ENCODE assay signal across 16 mouse cellular contexts in the genomic region with DNA sequence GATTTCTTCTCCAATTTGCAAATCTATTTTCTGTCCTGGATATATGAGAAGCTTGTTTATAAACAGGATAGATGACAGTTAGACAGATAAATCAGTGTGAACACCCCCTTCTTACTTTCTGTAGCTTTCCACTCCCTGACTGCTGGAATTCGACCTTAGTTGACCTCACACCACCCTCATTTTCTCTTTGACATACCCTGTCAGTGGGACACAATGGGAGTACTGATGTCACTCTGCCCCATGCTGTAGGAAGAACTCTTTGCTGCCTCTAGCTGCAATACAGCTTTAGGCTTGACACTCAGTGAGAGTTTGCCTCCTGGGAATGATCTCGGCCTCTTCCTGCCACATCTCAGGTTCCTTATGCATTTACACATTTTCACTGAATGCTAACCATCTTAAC.
DNase-seq lines count a peak whose midpoint lies in the region; ATAC-seq lines count a peak whose summit lies in the region.
"Had no signal": no experiment of that assay in that cellular context is flagged by ENCODE, and none has a peak within 500 bp of the region (broad histone marks: within the 10 kb centered on the region; RNA-seq: fewer than 3 reads in every experiment).

No protein-coding gene starts in this region.

- H3K4me1 ChIP-seq in hindbrain, embryonic 12.5 days: peaks cover 12% of the 10 kb centered on the region
- H3K4me1 ChIP-seq in hindbrain, embryonic 13.5 days (replicated peaks): peaks cover 11% of the 10 kb centered on the region
- H3K4me1 ChIP-seq in hindbrain, embryonic 15.5 days (replicated peaks): no peaks in the 10 kb centered on the region
- H3K4me1 ChIP-seq: liver, embryonic 12.5 days; stomach, embryonic 15.5 days had no signal

- H3K4me2 ChIP-seq in hindbrain, embryonic 12.5 days (replicated peaks): no peak overlapping the region
- H3K4me2 ChIP-seq in hindbrain, embryonic 13.5 days: no peak overlapping the region
- no peak overlapping the region for H3K4me2 ChIP-seq in hindbrain, embryonic 15.5 days
- H3K4me2 ChIP-seq: liver, embryonic 12.5 days; stomach, embryonic 15.5 days had no signal

- WGBS in hindbrain, embryonic 12.5 days: 5% methylated on average over 2 of the region's 2 CpGs
- WGBS in hindbrain, embryonic 13.5 days: 7% methylated on average over 2 of the region's 2 CpGs
- WGBS in hindbrain, embryonic 15.5 days: 11% methylated on average over 2 of the region's 2 CpGs

- no peak overlapping the region for H3K9ac ChIP-seq in hindbrain, embryonic 12.5 days
- H3K9ac ChIP-seq in hindbrain, embryonic 13.5 days: no peak overlapping the region
- no peak overlapping the region for H3K9ac ChIP-seq in hindbrain, embryonic 15.5 days
- H3K9ac ChIP-seq: liver, embryonic 12.5 days; stomach, embryonic 15.5 days had no signal

- H3K9me3 ChIP-seq in hindbrain, embryonic 12.5 days (replicated peaks): no peaks in the 10 kb centered on the region
- H3K9me3 ChIP-seq in hindbrain, embryonic 13.5 days: no peaks in the 10 kb centered on the region
- H3K9me3 ChIP-seq in hindbrain, embryonic 15.5 days: no peaks in the 10 kb centered on the region
- H3K9me3 ChIP-seq: liver, embryonic 12.5 days; stomach, embryonic 15.5 days had no signal

- H3K27ac ChIP-seq in hindbrain, embryonic 12.5 days: no peak overlapping the region
- H3K27ac ChIP-seq in hindbrain, embryonic 13.5 days: no peak overlapping the region
- no peak overlapping the region for H3K27ac ChIP-seq in hindbrain, embryonic 15.5 days (replicated peaks)
- H3K27ac ChIP-seq: liver, embryonic 12.5 days; stomach, embryonic 15.5 days had no signal

- H3K4me3 ChIP-seq in hindbrain, embryonic 12.5 days: no peak overlapping the region
- H3K4me3 ChIP-seq in hindbrain, embryonic 13.5 days: no peak overlapping the region
- no peak overlapping the region for H3K4me3 ChIP-seq in hindbrain, embryonic 15.5 days
- H3K4me3 ChIP-seq: liver, embryonic 12.5 days; stomach, embryonic 15.5 days had no signal

- H3K27me3 ChIP-seq in hindbrain, embryonic 12.5 days: no peaks in the 10 kb centered on the region
- H3K27me3 ChIP-seq in hindbrain, embryonic 13.5 days: no peaks in the 10 kb centered on the region
- no peaks in the 10 kb centered on the region for H3K27me3 ChIP-seq in hindbrain, embryonic 15.5 days
- H3K27me3 ChIP-seq: liver, embryonic 12.5 days; stomach, embryonic 15.5 days had no signal

- DNase-seq in ES-CJ7 (ENCODE audit: low read depth, low spot score) (peak; percentile 63), R1 (ENCODE audit: low read depth, low spot score) (peak; percentile 83)
- DNase-seq in urinary bladder, postnatal 14 days (ENCODE audit: low spot score): no peak
- no peak for DNase-seq in c-Kit-positive CD71-positive TER-119-positive erythroid progenitor cells, embryonic 14.5 days (ENCODE audit: low spot score)
- DNase-seq: adrenal gland, postnatal 36 days; cerebellum, adult 11-12 months; heart, adult 18-20 months; heart, postnatal 14 days; kidney, adult 11 months; layer of hippocampus, adult 9-11 months; lung, postnatal 14 days had no signal

- 0 out of 2 replicates have a peak, but pooled peaks have one; percentile 63 for ATAC-seq in hindbrain, embryonic 12.5 days (ENCODE audit: low FRiP score)
- ATAC-seq in hindbrain, embryonic 13.5 days (ENCODE audit: low FRiP score): no peak
- ATAC-seq in hindbrain, embryonic 15.5 days (ENCODE audit: low FRiP score, low read depth): 0 out of 2 replicates have a peak, but pooled peaks have one; percentile 15
- ATAC-seq: liver, embryonic 12.5 days had no signal

- H3K36me3 ChIP-seq in hindbrain, embryonic 12.5 days: no peaks in the 10 kb centered on the region
- no peaks in the 10 kb centered on the region for H3K36me3 ChIP-seq in hindbrain, embryonic 13.5 days
- no peaks in the 10 kb centered on the region for H3K36me3 ChIP-seq in hindbrain, embryonic 15.5 days
- H3K36me3 ChIP-seq: liver, embryonic 12.5 days; stomach, embryonic 15.5 days had no signal

Comparison
In these comparisons a context has a peak if more than half of its experiments do, and no peak if none do; other contexts are left out.
1. DNase-seq: peak in ES-CJ7 (single experiment) and R1 (single experiment); none in urinary bladder, postnatal 14 days (single experiment) and c-Kit-positive CD71-positive TER-119-positive erythroid progenitor cells, embryonic 14.5 days (single experiment).